Mouse (Mus musculus) ES-E14 (cell line): ENCODE measurements around the gene Scg2. TPM values are rescaled to one million over a fixed set of nuclear protein-coding genes. Genes with fewer than 3 reads are reported as not detected.

Source experiments
- DNase-seq: peaks from one replicate; pipeline ENCODE4 v3.0.0-alpha.2; 2013; ENCODE audit warnings: low read depth, low spot score
- H3K27ac ChIP-seq: 2 replicates; pipeline ENCODE4 v1.5.1; 2012; ENCODE audit warnings: low read depth, mild to moderate bottlenecking, low read length, moderate library complexity, mixed read lengths; ENCODE audit not compliant: poor library complexity, insufficient read depth, severe bottlenecking
- H3K36me3 ChIP-seq: 2 replicates; pipeline ENCODE4 v1.6.1; 2012; ENCODE audit warnings: mild to moderate bottlenecking, low read length, moderate library complexity, mixed read lengths; ENCODE audit not compliant: control insufficient read depth, poor library complexity, insufficient read depth, severe bottlenecking
- H3K4me1 ChIP-seq, 2 experiments: fragments of 150-350 bp in 1 of 2; sonication (generic) in 1 of 2; 2 replicates each; pipeline ENCODE4 v1.6.1; 2012; ENCODE audit warnings: low read length in 2 of 2, mild to moderate bottlenecking in 1 of 2, mixed read lengths in 1 of 2; ENCODE audit not compliant: control insufficient read depth in 2 of 2, insufficient read depth in 2 of 2, poor library complexity in 1 of 2
- H3K4me3 ChIP-seq, 2 experiments: fragments of 150-350 bp in 1 of 2; sonication (generic) in 1 of 2; 2 replicates each; pipeline ENCODE4 v1.5.1; 2012; ENCODE audit warnings: low read length in 2 of 2, low read depth in 1 of 2, mild to moderate bottlenecking in 1 of 2, mixed read lengths in 1 of 2; ENCODE audit not compliant: insufficient read depth in 1 of 2, poor library complexity in 1 of 2, severe bottlenecking in 1 of 2
- H3K9ac ChIP-seq: 2 replicates; pipeline ENCODE4 v1.6.1; 2012; ENCODE audit warnings: low read depth, mild to moderate bottlenecking, low read length, mixed read lengths; ENCODE audit not compliant: poor library complexity, insufficient read depth, severe bottlenecking
- H3K9me3 ChIP-seq: fragments of 150-350 bp; sonication (generic); 2 replicates; pipeline ENCODE4 v1.6.1; 2012; ENCODE audit warnings: low read depth, mild to moderate bottlenecking, low read length; ENCODE audit not compliant: control insufficient read depth, insufficient read depth
- CHD2 ChIP-seq: IDR thresholded peaks from 2 replicates; pipeline ENCODE4 v1.6.1; 2014; ENCODE audit warnings: mild to moderate bottlenecking, low read depth, low read length, inconsistent platforms
- HCFC1 ChIP-seq: IDR thresholded peaks from 2 replicates; pipeline ENCODE4 v1.6.1; 2012; ENCODE audit warnings: low read length, inconsistent platforms, borderline replicate concordance; ENCODE audit not compliant: insufficient read depth
- MAFK ChIP-seq: IDR thresholded peaks from 2 replicates; pipeline ENCODE4 v1.6.1; 2014; ENCODE audit warnings: mild to moderate bottlenecking, low read depth, low read length, inconsistent platforms; ENCODE audit not compliant: insufficient read depth
- ZC3H11A ChIP-seq: IDR thresholded peaks from 2 replicates; pipeline ENCODE4 v1.6.1; 2012; ENCODE audit warnings: low read depth, mild to moderate bottlenecking, inconsistent platforms, low read length, borderline replicate concordance
- ZNF384 ChIP-seq: IDR thresholded peaks from 2 replicates; pipeline ENCODE4 v1.6.1; 2012; ENCODE audit warnings: low read depth, low read length, inconsistent platforms
- in situ Hi-C, 2 experiments: fragments of 600-800 bp; cut with MboI; formaldehyde crosslinking; loops; one replicate each; pipeline ENCODE4 v1.15.1; 2025; ENCODE audit warnings: low sequenced_read_pairs in 2 of 2, inconsistent platforms in 1 of 2; ENCODE audit not compliant: unreplicated experiment in 2 of 2
- total RNA-seq: library from RNA; depleted of rRNA; stranded (reverse); fragments of 300-350 nt; gene quantifications from 2 replicates; pipeline ENCODE4 v1.2.3, GENCODE M21; 2012

Scg2 gene
- total RNA-seq, 1 experiment: not detected

- in situ Hi-C loops: no loop called here
- TF ChIP-seq HCFC1 (no peak), ZNF384 (no peak), MAFK (no peak), ZC3H11A (no peak), CHD2 (no peak)
- H3K27ac ChIP-seq: no peak overlapping the region
- no peak overlapping the region for H3K9ac ChIP-seq
- DNase-seq: no peak
- H3K9me3 ChIP-seq: no peaks in the 10 kb centered on the region
- H3K4me3 ChIP-seq: no peak overlapping the region
- H3K36me3 ChIP-seq: no peaks in the 10 kb centered on the region
- H3K4me1 ChIP-seq: no peaks in the 10 kb centered on the region
These were observed 5.7 kb upstream of the Scg2 start for GRCm38 (mm10) chr1:79445586-79445985.

- H3K9me3 ChIP-seq: no peaks in the 10 kb centered on the region
- H3K9ac ChIP-seq: no peak overlapping the region
- H3K4me1 ChIP-seq: no peaks in the 10 kb centered on the region
- DNase-seq: no peak
- in situ Hi-C loops: no loop called here
- no peak overlapping the region for H3K27ac ChIP-seq
- TF ChIP-seq ZNF384 (no peak), HCFC1 (no peak), MAFK (no peak), ZC3H11A (no peak), CHD2 (no peak)
- H3K36me3 ChIP-seq: no peaks in the 10 kb centered on the region
- H3K4me3 ChIP-seq: no peak overlapping the region
These were observed 2.2 kb downstream of the Scg2 start for GRCm38 (mm10) chr1:79437755-79438154.

DNA sequence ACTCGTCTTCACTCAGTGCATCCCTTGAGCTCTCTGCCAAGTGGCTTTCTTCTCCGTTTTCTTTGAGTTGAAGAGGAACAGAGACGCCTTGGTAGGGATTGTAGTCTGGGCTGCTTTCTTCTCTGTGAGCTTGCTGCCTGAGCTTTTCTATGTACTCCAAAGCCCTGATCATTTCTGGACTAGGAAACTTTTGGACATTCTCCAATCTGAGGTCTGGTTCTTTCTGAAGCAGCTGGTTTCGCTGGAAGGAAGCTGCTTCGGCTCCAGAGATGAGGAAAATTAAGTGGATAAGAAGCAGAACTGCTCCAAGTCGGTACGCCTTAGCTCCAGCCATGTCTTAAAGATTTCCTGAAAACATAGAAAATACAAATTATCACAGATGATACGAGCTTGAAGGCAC lies 3.2 kb downstream of the Scg2 start:
- H3K4me3 ChIP-seq: no peak overlapping the region
- no peak for TF ChIP-seq MAFK
- no peak for TF ChIP-seq CHD2
- no peak for TF ChIP-seq ZNF384
- no peak for TF ChIP-seq HCFC1
- no peak for TF ChIP-seq ZC3H11A
- DNase-seq: no peak
- H3K36me3 ChIP-seq: no peaks in the 10 kb centered on the region
- in situ Hi-C loops: no loop called here
- no peak overlapping the region for H3K27ac ChIP-seq
- no peaks in the 10 kb centered on the region for H3K4me1 ChIP-seq
- H3K9me3 ChIP-seq: no peaks in the 10 kb centered on the region
- no peak overlapping the region for H3K9ac ChIP-seq

GRCm38 (mm10) chr1:79429058-79429457 lies 10.9 kb downstream of the Scg2 start:
- in situ Hi-C loops: no loop called here
- TF ChIP-seq CHD2: no peak
- TF ChIP-seq HCFC1: no peak
- no peak for TF ChIP-seq ZNF384
- no peak for TF ChIP-seq MAFK
- TF ChIP-seq ZC3H11A: no peak
- no peak overlapping the region for H3K27ac ChIP-seq
- no peak overlapping the region for H3K9ac ChIP-seq
- no peak for DNase-seq
- no peak overlapping the region for H3K4me3 ChIP-seq
- no peaks in the 10 kb centered on the region for H3K4me1 ChIP-seq
- H3K36me3 ChIP-seq: no peaks in the 10 kb centered on the region
- no peaks in the 10 kb centered on the region for H3K9me3 ChIP-seq

- Histone ChIP-seq H3K9me3 (no peaks in the 10 kb centered on the region), H3K4me1 (no peaks in the 10 kb centered on the region), H3K27ac (no peak overlapping the region), H3K9ac (no peak overlapping the region), H3K36me3 (no peaks in the 10 kb centered on the region), H3K4me3 (no peak overlapping the region)
- in situ Hi-C loops: no loop called here
- TF ChIP-seq ZC3H11A (no peak), CHD2 (no peak), ZNF384 (no peak), MAFK (no peak), HCFC1 (no peak)
- DNase-seq: no peak
These were observed 24.4 kb downstream of the Scg2 start for GRCm38 (mm10) chr1:79415496-79415895.
